Mouse (Mus musculus) heart, postnatal 0 days (tissue): ENCODE results near the gene Orc3. TPM values are rescaled to one million over a fixed set of nuclear protein-coding genes. Genes with fewer than 3 reads are reported as not detected.

Source experiments
- ATAC-seq: fragments of 200-750 bp; cut with Nextera tagmentation; 2 replicates; pipeline ENCODE4 v1.8.0; 2017; ENCODE audit warnings: low read depth, moderate number of reproducible peaks, moderate library complexity; ENCODE audit not compliant: insufficient read depth
- DNase-seq: peaks from one replicate; pipeline ENCODE4 v3.0.0-alpha.2; 2016; ENCODE audit warnings: low spot score
- H3K27ac ChIP-seq: fragments of 300-500 bp; sonication (generic); 2 replicates; pipeline ENCODE4 v1.5.1; 2014; ENCODE audit warnings: low read depth, mild to moderate bottlenecking
- H3K27me3 ChIP-seq: fragments of 300-500 bp; sonication (generic); 2 replicates; pipeline ENCODE4 v1.6.1; 2014; ENCODE audit warnings: low read length, mixed read lengths; ENCODE audit not compliant: control insufficient read depth, insufficient read depth
- H3K36me3 ChIP-seq: fragments of 300-500 bp; sonication (generic); replicated peaks from 2 replicates; pipeline ENCODE4 v1.6.1; 2014; ENCODE audit warnings: low read length, mixed read lengths; ENCODE audit not compliant: control insufficient read depth, insufficient read depth
- H3K4me1 ChIP-seq: fragments of 300-500 bp; sonication (generic); 2 replicates; pipeline ENCODE4 v1.6.1; 2014; ENCODE audit warnings: antibody characterized with exemption; ENCODE audit not compliant: control insufficient read depth, insufficient read depth
- H3K4me2 ChIP-seq: fragments of 300-500 bp; sonication (generic); 2 replicates; pipeline ENCODE4 v1.6.1; 2014; ENCODE audit warnings: low read depth, mild to moderate bottlenecking, low read length, moderate library complexity
- H3K4me3 ChIP-seq: fragments of 300-500 bp; sonication (generic); 2 replicates; pipeline ENCODE4 v1.5.1; 2014; ENCODE audit warnings: low read depth, low read length
- H3K9ac ChIP-seq: fragments of 300-500 bp; sonication (generic); replicated peaks from 2 replicates; pipeline ENCODE4 v1.6.1; 2014; ENCODE audit warnings: low read depth, low read length, mixed read lengths
- H3K9me3 ChIP-seq: fragments of 300-500 bp; sonication (generic); replicated peaks from 2 replicates; pipeline ENCODE4 v1.6.1; 2016; ENCODE audit warnings: low read length; ENCODE audit not compliant: control insufficient read depth
- CTCF ChIP-seq: IDR thresholded peaks from 2 replicates; pipeline ENCODE4 v1.5.1; 2016; ENCODE audit warnings: antibody characterized with exemption, control low read depth, low read depth
- EP300 ChIP-seq: IDR thresholded peaks from 2 replicates; pipeline ENCODE4 v1.6.1; 2016; ENCODE audit warnings: antibody characterized with exemption, low read depth
- WGBS: fragments of 180-500 bp; shearing (Covaris S2); extraction: QIAGEN DNeasy Blood & Tissue Kit; methylation state at CpG from one replicate; pipeline ENCODE4 v1.1.7; 2014; 5-methylcytosine and 5-hydroxymethylcytosine counted together
- polyA plus RNA-seq: library from polyadenylated mRNA; unstranded; fragments of >200 nt; fragmentation: Nextera tagmentation; extraction: Ambion mirVana; gene quantifications from 2 replicates; pipeline ENCODE4 v1.2.1, GENCODE M21; 2015
- total RNA-seq: library from RNA; depleted of rRNA; stranded (reverse); fragments of >200 nt; gene quantifications from 2 replicates; pipeline ENCODE4 v1.2.3, GENCODE M21; 2014; ENCODE audit warnings: low replicate concordance

The Orc3 gene
- total and polyA plus RNA-seq, 2 experiments from 2014 or later: 47.8 to 51.4 TPM

DNA sequence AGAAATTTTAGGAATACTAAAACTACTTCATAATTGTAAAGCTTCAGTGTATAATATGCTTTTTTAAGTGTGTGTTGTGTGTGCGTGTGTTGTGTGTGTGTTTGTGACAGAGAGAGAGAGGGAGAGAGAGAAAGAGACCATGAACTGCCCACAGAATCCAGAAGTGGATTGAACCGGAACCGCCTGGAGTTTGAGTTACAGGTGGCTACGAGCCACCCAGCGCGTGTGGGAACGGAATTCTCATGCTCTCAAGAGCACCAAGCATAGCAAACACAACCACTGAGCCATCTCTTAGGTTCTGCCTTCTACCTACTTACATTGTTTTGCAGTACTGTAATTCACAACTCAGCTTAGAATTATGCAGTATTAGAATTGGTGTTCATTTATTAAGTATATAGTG is 19.4 kb upstream of the Orc3 start:
- WGBS: 94% methylated on average over 7 of the region's 7 CpGs
- TF ChIP-seq CTCF: no peak
- TF ChIP-seq EP300: no peak

DNA sequence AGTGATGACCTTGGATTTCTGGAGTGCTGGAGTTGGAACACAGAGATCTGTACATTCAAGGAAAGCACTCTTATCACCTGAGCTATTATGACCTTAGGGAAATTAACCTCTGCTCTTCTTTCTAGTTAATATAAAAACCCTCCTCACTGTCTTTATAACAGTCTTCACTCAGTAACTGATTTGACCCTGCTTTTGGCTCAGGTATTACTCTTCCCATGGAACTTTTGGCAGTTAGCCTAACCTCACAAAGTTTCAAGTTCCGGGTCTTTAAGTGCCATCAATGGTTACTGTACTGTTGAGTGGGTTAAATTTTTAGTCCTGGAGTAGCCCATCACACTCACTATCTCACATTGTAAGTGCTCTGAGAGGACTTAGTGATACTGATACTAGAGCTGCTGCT is 15.2 kb upstream of the Orc3 start:
- peaks cover 53% of the 10 kb centered on the region for H3K36me3 ChIP-seq

More for the DNA sequence above, 19.4 kb upstream of the Orc3 start:
- Histone ChIP-seq H3K27ac (no peak overlapping the region), H3K4me1 (no peaks in the 10 kb centered on the region), H3K4me3 (no peak overlapping the region), H3K4me2 (no peak overlapping the region), H3K27me3 (no peaks in the 10 kb centered on the region), H3K9ac (no peak overlapping the region), H3K9me3 (no peaks in the 10 kb centered on the region), H3K36me3 (peaks cover 46% of the 10 kb centered on the region)
- ATAC-seq (no peak), DNase-seq (no peak)

DNA sequence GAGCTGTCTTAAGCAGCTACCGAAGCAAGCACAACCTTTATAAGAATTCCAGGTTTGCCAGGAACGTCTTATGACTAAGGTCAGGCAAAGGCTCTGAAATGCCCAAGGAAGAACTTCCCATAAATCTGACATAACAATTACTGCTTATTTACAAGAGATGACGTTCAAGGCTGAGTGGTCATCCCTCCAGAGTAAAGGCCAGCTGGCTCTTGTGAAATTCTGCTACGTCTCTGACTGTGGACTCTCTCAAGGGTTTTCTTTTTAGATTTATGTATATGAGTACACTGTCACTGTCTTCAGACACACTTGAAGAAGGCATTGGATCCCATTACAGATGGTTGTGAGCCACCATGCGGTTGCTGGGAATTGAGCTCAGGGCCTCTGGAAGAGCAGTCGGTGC is 11.7 kb upstream of the Orc3 start:
- WGBS: 88% methylated on average over 6 of the region's 6 CpGs
- no peak for ATAC-seq
- peaks cover 62% of the 10 kb centered on the region for H3K36me3 ChIP-seq

More for the DNA sequence above, 15.2 kb upstream of the Orc3 start:
- DNase-seq: no peak
- H3K27me3 ChIP-seq: no peaks in the 10 kb centered on the region
- no peak overlapping the region for H3K4me2 ChIP-seq
- H3K9me3 ChIP-seq: no peaks in the 10 kb centered on the region
- no peak overlapping the region for H3K9ac ChIP-seq
- no peak overlapping the region for H3K4me3 ChIP-seq
- 34% methylated on average over 1 of the region's 1 CpGs for WGBS
- no peak overlapping the region for H3K27ac ChIP-seq
- no peaks in the 10 kb centered on the region for H3K4me1 ChIP-seq
- no peak for TF ChIP-seq CTCF
- TF ChIP-seq EP300: no peak
- no peak for ATAC-seq

DNA sequence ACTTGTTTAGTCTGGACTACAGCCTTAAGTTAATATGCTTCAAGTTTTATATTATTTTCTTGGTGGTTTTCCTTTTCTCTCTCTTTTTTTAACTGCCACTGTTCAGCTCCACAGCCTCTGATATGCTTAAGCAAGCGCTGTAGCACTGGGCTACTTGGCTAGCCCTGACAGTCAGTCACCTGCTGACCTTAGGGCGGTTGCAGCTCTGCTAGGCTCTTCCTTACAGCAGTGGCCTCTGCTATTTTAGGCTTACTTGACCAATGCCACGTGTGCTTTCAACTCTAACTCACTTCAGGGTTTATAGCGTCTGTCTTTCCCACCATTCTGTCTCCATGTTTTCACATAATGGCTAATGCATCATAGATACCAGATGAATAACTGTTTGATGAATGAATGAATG is 10.8 kb upstream of the Orc3 start:
- Histone ChIP-seq H3K4me3 (no peak overlapping the region), H3K4me1 (no peaks in the 10 kb centered on the region), H3K4me2 (no peak overlapping the region), H3K9ac (no peak overlapping the region), H3K36me3 (peaks cover 55% of the 10 kb centered on the region), H3K27ac (no peak overlapping the region), H3K9me3 (no peaks in the 10 kb centered on the region), H3K27me3 (no peaks in the 10 kb centered on the region)
- TF ChIP-seq CTCF: no peak
- no peak for TF ChIP-seq EP300
- ATAC-seq (no peak), DNase-seq (no peak)
- WGBS: 64% methylated on average over 4 of the region's 4 CpGs

More for the DNA sequence above, 11.7 kb upstream of the Orc3 start:
- H3K9ac ChIP-seq: no peak overlapping the region
- H3K4me2 ChIP-seq: no peak overlapping the region
- H3K4me3 ChIP-seq: no peak overlapping the region
- H3K4me1 ChIP-seq: no peaks in the 10 kb centered on the region
- TF ChIP-seq EP300 (no peak), CTCF (no peak)
- no peak for DNase-seq
- no peaks in the 10 kb centered on the region for H3K9me3 ChIP-seq
- no peak overlapping the region for H3K27ac ChIP-seq
- no peaks in the 10 kb centered on the region for H3K27me3 ChIP-seq

- Histone ChIP-seq H3K9ac (no peak overlapping the region), H3K4me1 (peaks cover 22% of the 10 kb centered on the region), H3K36me3 (no peaks in the 10 kb centered on the region), H3K27me3 (no peaks in the 10 kb centered on the region), H3K27ac (no peak overlapping the region), H3K9me3 (no peaks in the 10 kb centered on the region), H3K4me3 (no peak overlapping the region), H3K4me2 (peak overlapping the region; percentile 72)
- no peak for DNase-seq
- 86% methylated on average over 8 of the region's 8 CpGs for WGBS
- ATAC-seq: no peak
- TF ChIP-seq CTCF: no peak
- TF ChIP-seq EP300: no peak
Measured at GRCm38 (mm10) chr4:34616146-34616545, 1.4 kb upstream of the Orc3 start.

DNA sequence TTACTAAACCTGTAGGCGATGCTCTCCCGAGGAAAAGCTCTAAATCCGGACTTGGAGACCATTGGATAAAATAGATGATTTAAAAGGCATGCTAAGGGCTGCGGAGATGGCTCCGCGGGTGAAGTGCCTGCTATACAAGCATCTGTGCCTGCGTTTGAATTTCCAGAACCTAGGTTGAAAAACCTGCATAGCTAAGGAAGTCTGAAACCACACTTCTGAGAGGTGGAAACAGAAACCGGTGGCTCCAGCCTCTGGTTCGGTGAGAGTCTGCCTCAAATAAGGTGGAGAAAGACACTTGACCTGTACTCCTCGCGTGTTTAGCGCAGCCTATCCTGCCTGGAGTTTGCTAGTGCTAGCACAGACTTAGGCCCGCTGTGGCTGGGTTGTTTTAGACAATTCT is 559 bp upstream of the Orc3 start:
- H3K27me3 ChIP-seq: no peaks in the 10 kb centered on the region
- DNase-seq: peak; percentile 9
- peaks cover 22% of the 10 kb centered on the region for H3K4me1 ChIP-seq
- H3K9ac ChIP-seq: peak overlapping the region; percentile 81
- no peak for ATAC-seq
- WGBS: 1% methylated on average over 13 of the region's 13 CpGs
- H3K9me3 ChIP-seq: no peaks in the 10 kb centered on the region
- no peaks in the 10 kb centered on the region for H3K36me3 ChIP-seq
- TF ChIP-seq CTCF: no peak
- TF ChIP-seq EP300: no peak
- peak overlapping the region; percentile 82 for H3K4me3 ChIP-seq
- peak overlapping the region; percentile 72 for H3K4me2 ChIP-seq
- H3K27ac ChIP-seq: peak overlapping the region; percentile 81
